Mouse (Mus musculus): Measurements from ENCODE around the gene Erich6. TPM values are rescaled to one million over a fixed set of nuclear protein-coding genes. Genes with fewer than 3 reads are reported as not detected.

Erich6 gene
- total RNA-seq (2015) (not detected in 2 replicates), total RNA-seq (2017) (not detected in 2 replicates)

- ATAC-seq (ENCODE audit: poor library complexity, severe bottlenecking) = peak; percentile 78
Observed at GRCm38 (mm10) chr3:58636406-58637295, at the start of gene Erich6. Erich6 (minus strand) TSS chr3:58637207.

- no peak for ATAC-seq (ENCODE audit: poor library complexity, severe bottlenecking)
Observed at GRCm38 (mm10) chr3:58686206-58686921, 49.4 kb upstream of the Erich6 start.

GRCm38 (mm10) chr3:58685396-58685795 is 48.4 kb upstream of the Erich6 start:
- no peak for ATAC-seq (ENCODE audit: poor library complexity, severe bottlenecking)

GRCm38 (mm10) chr3:58683346-58683745 is 46.3 kb upstream of the Erich6 start:
- no peak for ATAC-seq (ENCODE audit: poor library complexity, severe bottlenecking)

GRCm38 (mm10) chr3:58682336-58682735 is 45.3 kb upstream of the Erich6 start:
- ATAC-seq (ENCODE audit: poor library complexity, severe bottlenecking) = no peak

- ATAC-seq (ENCODE audit: poor library complexity, severe bottlenecking) = no peak
Observed at GRCm38 (mm10) chr3:58681831-58682230, 44.8 kb upstream of the Erich6 start.

- ATAC-seq (ENCODE audit: poor library complexity, severe bottlenecking) = no peak
Observed at GRCm38 (mm10) chr3:58680943-58681637, 44.1 kb upstream of the Erich6 start.

GRCm38 (mm10) chr3:58679996-58680395 is 43.0 kb upstream of the Erich6 start:
- no peak for ATAC-seq (ENCODE audit: poor library complexity, severe bottlenecking)

- no peak for ATAC-seq (ENCODE audit: poor library complexity, severe bottlenecking)
Observed at GRCm38 (mm10) chr3:58678905-58679304, 41.9 kb upstream of the Erich6 start.

- ATAC-seq (ENCODE audit: poor library complexity, severe bottlenecking) = no peak
Observed at GRCm38 (mm10) chr3:58678384-58678783, 41.4 kb upstream of the Erich6 start.

GRCm38 (mm10) chr3:58677615-58678014 is 40.6 kb upstream of the Erich6 start:
- no peak for ATAC-seq (ENCODE audit: poor library complexity, severe bottlenecking)

GRCm38 (mm10) chr3:58673295-58673694 is 36.3 kb upstream of the Erich6 start:
- no peak for ATAC-seq (ENCODE audit: poor library complexity, severe bottlenecking)

GRCm38 (mm10) chr3:58672481-58673183 is 35.6 kb upstream of the Erich6 start:
- ATAC-seq (ENCODE audit: poor library complexity, severe bottlenecking) = no peak

GRCm38 (mm10) chr3:58671616-58672250 is 34.7 kb upstream of the Erich6 start:
- peak; percentile 98 for ATAC-seq (ENCODE audit: poor library complexity, severe bottlenecking)

- ATAC-seq (ENCODE audit: poor library complexity, severe bottlenecking) = no peak
Observed at GRCm38 (mm10) chr3:58663970-58664369, 27.0 kb upstream of the Erich6 start.

GRCm38 (mm10) chr3:58660636-58661035 is 23.6 kb upstream of the Erich6 start:
- no peak for ATAC-seq (ENCODE audit: poor library complexity, severe bottlenecking)

GRCm38 (mm10) chr3:58657356-58657755 is 20.3 kb upstream of the Erich6 start:
- peak; percentile 90 for ATAC-seq (ENCODE audit: poor library complexity, severe bottlenecking)

- peak; percentile 81 for ATAC-seq (ENCODE audit: poor library complexity, severe bottlenecking)
Observed at GRCm38 (mm10) chr3:58655362-58656130, 18.5 kb upstream of the Erich6 start.

GRCm38 (mm10) chr3:58653907-58654306 is 16.9 kb upstream of the Erich6 start:
- ATAC-seq (ENCODE audit: poor library complexity, severe bottlenecking) = no peak

All from megakaryocyte, adult 5-6 weeks (primary cell).